9 mouse cellular contexts compared by ENCODE assay signal in the genomic region with DNA sequence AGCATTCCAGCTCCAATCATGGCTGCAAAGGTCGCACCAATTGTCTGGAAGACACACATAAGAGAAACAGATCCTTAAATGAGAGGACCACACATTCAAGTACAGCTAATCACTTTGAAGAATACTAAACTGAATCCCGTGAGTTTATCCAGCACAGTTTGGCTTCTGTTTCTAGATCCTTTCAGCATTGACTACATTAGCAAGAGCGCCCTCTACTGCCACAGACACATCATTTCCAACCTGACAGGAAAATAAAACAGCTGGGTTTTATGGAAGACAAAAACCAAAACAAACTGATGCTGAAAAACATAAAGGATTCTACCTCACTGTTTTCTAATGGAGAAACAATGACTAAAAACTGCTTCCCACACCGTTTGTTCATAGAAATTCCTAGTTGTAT. TPM values are rescaled to one million over a fixed set of nuclear protein-coding genes. Genes with fewer than 3 reads are reported as not detected.
A peak's percentile ranks its signal among the peaks of the same experiment; 100 is the strongest.
DNase-seq lines count a peak whose midpoint lies in the region; ATAC-seq and TF ChIP-seq lines count a peak whose summit lies in the region.
"Had no signal": no experiment of that assay in that cellular context is flagged by ENCODE, and none has a peak within 500 bp of the region (broad histone marks: within the 10 kb centered on the region; RNA-seq: fewer than 3 reads in every experiment).

No protein-coding gene starts in this region.

- peaks cover 10% of the 10 kb centered on the region; the same call in 1 of the 2 replicates for H3K36me3 ChIP-seq in limb, embryonic 11.5 days (ENCODE audit: control insufficient read depth, insufficient read depth, low read length)
- peaks cover 96% of the 10 kb centered on the region for H3K36me3 ChIP-seq in limb, embryonic 10.5 days
- peaks cover 3% of the 10 kb centered on the region; the same call in 1 of the 2 replicates for H3K36me3 ChIP-seq in embryonic facial prominence, embryonic 11.5 days (replicated peaks; ENCODE audit: control insufficient read depth, insufficient read depth, low read depth, low read length)

- H3K4me3 ChIP-seq in cerebellum, adult 2 months (replicated peaks; ENCODE audit: insufficient read depth, low read depth, low read length): no peak overlapping the region
- H3K4me3 ChIP-seq in limb, embryonic 11.5 days (ENCODE audit: low read depth, low read length): no peak overlapping the region
- no peak overlapping the region for H3K4me3 ChIP-seq in limb, embryonic 10.5 days
- H3K4me3 ChIP-seq in embryonic facial prominence, embryonic 11.5 days (ENCODE audit: low read depth, low read length): no peak overlapping the region
- H3K4me3 ChIP-seq: heart, embryonic 13.5 days had no signal

- no peak for ATAC-seq in cerebellum, adult (ENCODE audit: insufficient number of reproducible peaks, low FRiP score, low TSS enrichment)
- no peak for ATAC-seq in limb, embryonic 11.5 days (ENCODE audit: insufficient number of reproducible peaks, low FRiP score, low TSS enrichment, low read depth)
- ATAC-seq in embryonic facial prominence, embryonic 11.5 days (replicated peaks; ENCODE audit: insufficient number of reproducible peaks, low FRiP score, low TSS enrichment, low read depth): no peak

- peak in 1 of 2 experiments; percentile 29 for DNase-seq in cerebellum, adult 2 months
- DNase-seq in limb, embryonic 11.5 days (ENCODE audit: low spot score): peak; percentile 28
- no peak for DNase-seq in limb, embryonic 10.5 days (ENCODE audit: low spot score)
- peak; percentile 37 for DNase-seq in T-cell, adult 2 months (ENCODE audit: low spot score)
- peak; percentile 71 for DNase-seq in embryonic facial prominence, embryonic 11.5 days (ENCODE audit: low spot score)
- DNase-seq in lung, postnatal 14 days: peak; percentile 48
- DNase-seq in Muller cell, postnatal 12 days (ENCODE audit: inconsistent ontology term): no peak

- no peak for TF ChIP-seq POLR2A in cerebellum, adult 2 months (IDR thresholded peaks at IDR 0.05; ENCODE audit: borderline replicate concordance, insufficient read depth, low read length)

- peak; percentile 22; the same call in 1 of the 2 replicates for TF ChIP-seq CTCF in cerebellum, adult 2 months (IDR thresholded peaks at IDR 0.05; ENCODE audit: borderline replicate concordance, insufficient read depth, low read depth, low read length)

- WGBS in cerebellum, adult 2 months: 36% methylated on average over 4 of the region's 4 CpGs
- 46% methylated on average over 4 of the region's 4 CpGs for WGBS in limb, embryonic 11.5 days
- WGBS in limb, embryonic 10.5 days: 47% methylated on average over 4 of the region's 4 CpGs
- WGBS in embryonic facial prominence, embryonic 11.5 days: 55% methylated on average over 4 of the region's 4 CpGs

- no peaks in the 10 kb centered on the region for H3K9me3 ChIP-seq in limb, embryonic 11.5 days (ENCODE audit: control insufficient read depth, low read length)
- no peaks in the 10 kb centered on the region for H3K9me3 ChIP-seq in limb, embryonic 10.5 days (replicated peaks)
- H3K9me3 ChIP-seq in embryonic facial prominence, embryonic 11.5 days (replicated peaks; ENCODE audit: control insufficient read depth, low read length): no peaks in the 10 kb centered on the region
- H3K9me3 ChIP-seq: heart, embryonic 13.5 days had no signal

- no peak overlapping the region for H3K9ac ChIP-seq in limb, embryonic 11.5 days (ENCODE audit: low read length)
- no peak overlapping the region for H3K9ac ChIP-seq in embryonic facial prominence, embryonic 11.5 days (replicated peaks; ENCODE audit: low read length)
- H3K9ac ChIP-seq: heart, embryonic 13.5 days had no signal

- H3K27ac ChIP-seq in cerebellum, adult 2 months (ENCODE audit: insufficient read depth, low read length): no peak overlapping the region
- no peak overlapping the region for H3K27ac ChIP-seq in limb, embryonic 11.5 days (replicated peaks; ENCODE audit: low read depth, low read length)
- H3K27ac ChIP-seq in limb, embryonic 10.5 days: no peak overlapping the region
- no peak overlapping the region for H3K27ac ChIP-seq in embryonic facial prominence, embryonic 11.5 days (replicated peaks; ENCODE audit: low read depth, low read length)
- H3K27ac ChIP-seq: heart, embryonic 13.5 days had no signal

- H3K4me2 ChIP-seq in limb, embryonic 11.5 days (ENCODE audit: low read depth, severe bottlenecking): no peak overlapping the region
- H3K4me2 ChIP-seq in embryonic facial prominence, embryonic 11.5 days (ENCODE audit: low read depth, low read length): no peak overlapping the region
- H3K4me2 ChIP-seq: heart, embryonic 13.5 days had no signal

- no peaks in the 10 kb centered on the region for H3K4me1 ChIP-seq in cerebellum, adult 2 months (ENCODE audit: control insufficient read depth, insufficient read depth, low read length)
- H3K4me1 ChIP-seq in limb, embryonic 11.5 days (ENCODE audit: control insufficient read depth, insufficient read depth, low read length): no peaks in the 10 kb centered on the region
- H3K4me1 ChIP-seq in limb, embryonic 10.5 days: no peaks in the 10 kb centered on the region
- no peaks in the 10 kb centered on the region for H3K4me1 ChIP-seq in embryonic facial prominence, embryonic 11.5 days (ENCODE audit: control insufficient read depth, insufficient read depth, low read length)
- H3K4me1 ChIP-seq: heart, embryonic 13.5 days had no signal

- no peaks in the 10 kb centered on the region for H3K27me3 ChIP-seq in cerebellum, adult 2 months (ENCODE audit: control insufficient read depth, insufficient read depth, low read length)
- no peaks in the 10 kb centered on the region for H3K27me3 ChIP-seq in limb, embryonic 11.5 days (ENCODE audit: control insufficient read depth, insufficient read depth, low read length)
- H3K27me3 ChIP-seq in limb, embryonic 10.5 days (ENCODE audit: low read depth, poor library complexity, severe bottlenecking): no peaks in the 10 kb centered on the region
- H3K27me3 ChIP-seq in embryonic facial prominence, embryonic 11.5 days (ENCODE audit: control insufficient read depth, insufficient read depth, low read length): no peaks in the 10 kb centered on the region
- H3K27me3 ChIP-seq: heart, embryonic 13.5 days had no signal

RNA-seq across cellular contexts. Expression of a gene that starts 7.4 kb away (rescaled TPM):
- 440 and 450 TPM in 2 replicates for polyA plus RNA-seq in cerebellum, adult 2 months (2012; rRNA removed)
- 178 and 182 TPM in 2 replicates for polyA plus RNA-seq in limb, embryonic 11.5 days (2014; fragmentation: Nextera tagmentation; extraction: Ambion mirVana)
- 182 TPM in 2 replicates for polyA plus RNA-seq in limb, embryonic 10.5 days (2016; fragmentation: Nextera tagmentation; extraction: Ambion mirVana)
- polyA plus RNA-seq in embryonic facial prominence, embryonic 11.5 days (2014; fragmentation: Nextera tagmentation; extraction: Ambion mirVana): 214 and 216 TPM in 2 replicates

RNA-seq across cellular contexts. Expression of a gene that starts 13.8 kb away (rescaled TPM):
- 0.41 and 0.56 TPM in 2 replicates for polyA plus RNA-seq in cerebellum, adult 2 months (2012; rRNA removed)
- polyA plus RNA-seq in limb, embryonic 11.5 days (2014; fragmentation: Nextera tagmentation; extraction: Ambion mirVana): 3.0 and 3.2 TPM in 2 replicates
- polyA plus RNA-seq in limb, embryonic 10.5 days (2016; fragmentation: Nextera tagmentation; extraction: Ambion mirVana): 2.7 and 3.5 TPM in 2 replicates
- 0.39 and 0.42 TPM in 2 replicates for polyA plus RNA-seq in embryonic facial prominence, embryonic 11.5 days (2014; fragmentation: Nextera tagmentation; extraction: Ambion mirVana)

RNA-seq across cellular contexts. Expression of a gene that starts 29.5 kb away (rescaled TPM):
- polyA plus RNA-seq in cerebellum, adult 2 months (2012; rRNA removed): 1.0 and 1.1 TPM in 2 replicates
- 0.15 TPM in 1 of 2 replicates, not detected in the other for polyA plus RNA-seq in limb, embryonic 11.5 days (2014; fragmentation: Nextera tagmentation; extraction: Ambion mirVana)
- polyA plus RNA-seq in limb, embryonic 10.5 days (2016; fragmentation: Nextera tagmentation; extraction: Ambion mirVana): 0.04 and 0.09 TPM in 2 replicates
- polyA plus RNA-seq in embryonic facial prominence, embryonic 11.5 days (2014; fragmentation: Nextera tagmentation; extraction: Ambion mirVana): 3.1 and 4.1 TPM in 2 replicates

RNA-seq across cellular contexts. Expression of a gene that starts 59.9 kb away (rescaled TPM):
- not detected in 2 replicates for polyA plus RNA-seq in cerebellum, adult 2 months (2012; rRNA removed)
- not detected in 2 replicates for polyA plus RNA-seq in limb, embryonic 11.5 days (2014; fragmentation: Nextera tagmentation; extraction: Ambion mirVana)
- polyA plus RNA-seq in limb, embryonic 10.5 days (2016; fragmentation: Nextera tagmentation; extraction: Ambion mirVana): not detected in 2 replicates
- not detected in 2 replicates for polyA plus RNA-seq in embryonic facial prominence, embryonic 11.5 days (2014; fragmentation: Nextera tagmentation; extraction: Ambion mirVana)
- polyA plus RNA-seq: heart, embryonic 13.5 days had no signal

Comparison
In these comparisons a context has a peak if more than half of its experiments do, and no peak if none do; other contexts are left out.
1. DNase-seq: peak in limb, embryonic 11.5 days (single experiment), T-cell, adult 2 months (single experiment), embryonic facial prominence, embryonic 11.5 days (single experiment) and lung, postnatal 14 days (single experiment); none in limb, embryonic 10.5 days (single experiment) and Muller cell, postnatal 12 days (single experiment).